Mouse (Mus musculus): ENCODE data around the gene Gcn1l1. TPM values are rescaled to one million over a fixed set of nuclear protein-coding genes. Genes with fewer than 3 reads are reported as not detected.

The Gcn1l1 gene
- polyA plus RNA-seq, 1 experiment = 38.2 TPM

- DNase-seq (ENCODE audit: extremely low spot score in 1 of 2, low spot score in 1 of 2) = no peak
Observed at GRCm38 (mm10) chr5:115534290-115534731, 30.7 kb upstream of the Gcn1l1 start.

GRCm38 (mm10) chr5:115534856-115535255 is 30.2 kb upstream of the Gcn1l1 start:
- DNase-seq (ENCODE audit: extremely low spot score in 1 of 2, low spot score in 1 of 2) = no peak

- no peak for DNase-seq (ENCODE audit: extremely low spot score in 1 of 2, low spot score in 1 of 2)
Observed at GRCm38 (mm10) chr5:115535635-115536034, 29.4 kb upstream of the Gcn1l1 start.

GRCm38 (mm10) chr5:115538017-115538692 is 26.9 kb upstream of the Gcn1l1 start:
- DNase-seq (ENCODE audit: extremely low spot score in 1 of 2, low spot score in 1 of 2) = no peak

- peak; percentile 81 to 98 for DNase-seq (ENCODE audit: extremely low spot score in 1 of 2, low spot score in 1 of 2)
Observed at GRCm38 (mm10) chr5:115538693-115539043, 26.4 kb upstream of the Gcn1l1 start.

- no peak for DNase-seq (ENCODE audit: extremely low spot score in 1 of 2, low spot score in 1 of 2)
Observed at GRCm38 (mm10) chr5:115542635-115543384, 22.2 kb upstream of the Gcn1l1 start.

GRCm38 (mm10) chr5:115543509-115544253 is 21.4 kb upstream of the Gcn1l1 start:
- peak; percentile 53 to 72 for DNase-seq (ENCODE audit: extremely low spot score in 1 of 2, low spot score in 1 of 2)

- no peak for DNase-seq (ENCODE audit: extremely low spot score in 1 of 2, low spot score in 1 of 2)
Observed at GRCm38 (mm10) chr5:115544655-115545185, 20.3 kb upstream of the Gcn1l1 start.

- no peak for DNase-seq (ENCODE audit: extremely low spot score in 1 of 2, low spot score in 1 of 2)
Observed at GRCm38 (mm10) chr5:115545636-115546035, 19.4 kb upstream of the Gcn1l1 start.

GRCm38 (mm10) chr5:115546536-115546935 is 18.5 kb upstream of the Gcn1l1 start:
- DNase-seq (ENCODE audit: extremely low spot score in 1 of 2, low spot score in 1 of 2) = no peak

- DNase-seq (ENCODE audit: extremely low spot score in 1 of 2, low spot score in 1 of 2) = no peak
Observed at GRCm38 (mm10) chr5:115547014-115547413, 18.0 kb upstream of the Gcn1l1 start.

GRCm38 (mm10) chr5:115547421-115547820 is 17.6 kb upstream of the Gcn1l1 start:
- no peak for DNase-seq (ENCODE audit: extremely low spot score in 1 of 2, low spot score in 1 of 2)

- no peak for DNase-seq (ENCODE audit: extremely low spot score in 1 of 2, low spot score in 1 of 2)
Observed at GRCm38 (mm10) chr5:115548501-115549285, 16.4 kb upstream of the Gcn1l1 start.

GRCm38 (mm10) chr5:115550482-115551005 is 14.5 kb upstream of the Gcn1l1 start:
- DNase-seq (ENCODE audit: extremely low spot score in 1 of 2, low spot score in 1 of 2) = no peak

GRCm38 (mm10) chr5:115551386-115551785 is 13.7 kb upstream of the Gcn1l1 start:
- DNase-seq (ENCODE audit: extremely low spot score in 1 of 2, low spot score in 1 of 2) = no peak

GRCm38 (mm10) chr5:115551799-115552198 is 13.3 kb upstream of the Gcn1l1 start:
- DNase-seq (ENCODE audit: extremely low spot score in 1 of 2, low spot score in 1 of 2) = no peak

GRCm38 (mm10) chr5:115553801-115554420 is 11.1 kb upstream of the Gcn1l1 start:
- no peak for DNase-seq (ENCODE audit: extremely low spot score in 1 of 2, low spot score in 1 of 2)

- no peak for DNase-seq (ENCODE audit: extremely low spot score in 1 of 2, low spot score in 1 of 2)
Observed at GRCm38 (mm10) chr5:115554536-115555291, 10.3 kb upstream of the Gcn1l1 start.

- peak; percentile 51 to 90 for DNase-seq (ENCODE audit: extremely low spot score in 1 of 2, low spot score in 1 of 2)
Observed at GRCm38 (mm10) chr5:115556217-115556616, 8.8 kb upstream of the Gcn1l1 start.
